Mouse (Mus musculus): Measurements from ENCODE around the gene Ankrd17.

DNA sequence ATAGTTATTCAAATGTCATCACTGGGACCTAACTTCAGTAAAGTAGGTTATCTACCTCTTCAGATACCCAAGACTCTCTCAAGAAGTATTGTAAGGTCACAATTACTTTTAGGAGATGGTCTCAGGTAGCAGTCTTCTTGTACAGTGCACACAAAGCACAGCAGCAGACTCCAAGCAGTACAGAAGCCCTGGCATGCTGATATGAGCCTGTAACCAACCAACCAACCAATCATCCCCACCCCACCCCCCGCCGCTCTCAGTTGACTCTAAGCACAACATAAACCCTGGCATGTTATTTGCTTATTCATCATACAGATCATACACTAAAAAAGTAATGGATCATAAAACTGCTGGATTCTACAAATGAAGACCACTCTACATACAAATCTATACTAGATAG lies 33.9 kb downstream of the Ankrd17 start:
- TF ChIP-seq CTCF (IDR thresholded peaks at IDR 0.05) (no peak), POLR2A (IDR thresholded peaks at IDR 0.05; ENCODE audit: insufficient read depth, low read depth, low read length) (no peak), EP300 (IDR thresholded peaks at IDR 0.05; ENCODE audit: insufficient read depth, low read depth, low read length) (no peak)
